Mouse (Mus musculus): Measurements from ENCODE around the gene Syt1. TPM values are rescaled to one million over a fixed set of nuclear protein-coding genes. Genes with fewer than 3 reads are reported as not detected.

Gene Syt1
- polyA plus RNA-seq, 2 experiments, result 0.84 to 1.1 TPM

DNA sequence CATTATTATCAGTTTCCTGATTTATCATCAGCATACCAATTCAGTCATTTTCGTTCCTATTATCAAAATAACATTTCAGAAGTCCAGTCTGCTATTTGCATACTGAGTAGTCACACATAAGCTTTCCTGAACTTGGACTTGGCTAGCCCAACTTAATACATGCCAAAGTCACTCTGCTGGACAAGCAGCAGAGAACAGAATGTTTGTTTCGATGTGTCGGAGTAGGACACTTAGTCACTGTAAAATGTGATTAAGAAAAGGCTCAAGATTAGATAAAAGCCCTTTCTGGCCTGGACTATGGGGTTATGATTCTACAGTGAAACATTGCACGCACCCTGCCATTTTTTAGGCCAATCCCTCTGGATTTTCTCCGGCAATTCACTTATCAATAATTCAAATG lies 114.3 kb downstream of the Syt1 start:
- 93% methylated on average over 5 of the region's 5 CpGs for WGBS
- H3K9ac ChIP-seq (ENCODE audit: low read depth, low read length, severe bottlenecking), result no peak overlapping the region
- no peak for TF ChIP-seq POLR2A (IDR thresholded peaks at IDR 0.05; ENCODE audit: borderline replicate concordance, extremely low read depth, insufficient read depth, insufficient read length)
- ATAC-seq (ENCODE audit: low FRiP score, low read depth) (no peak), DNase-seq (ENCODE audit: low spot score) (no peak)
- H3K36me3 ChIP-seq (ENCODE audit: control insufficient read depth, insufficient read depth, low read length), result no peaks in the 10 kb centered on the region
- H3K27ac ChIP-seq (replicated peaks; ENCODE audit: low read depth, low read length), result no peak overlapping the region
- H3K4me1 ChIP-seq (ENCODE audit: control insufficient read depth, insufficient read depth, low read length), result no peaks in the 10 kb centered on the region
- H3K9me3 ChIP-seq (ENCODE audit: control insufficient read depth, low read length), result no peaks in the 10 kb centered on the region
- no peaks in the 10 kb centered on the region for H3K27me3 ChIP-seq (ENCODE audit: control insufficient read depth, insufficient read depth, low read length)
- no peak overlapping the region for H3K4me3 ChIP-seq (replicated peaks; ENCODE audit: low read length)
- H3K4me2 ChIP-seq (replicated peaks; ENCODE audit: low read depth, low read length, severe bottlenecking), result no peak overlapping the region

DNA sequence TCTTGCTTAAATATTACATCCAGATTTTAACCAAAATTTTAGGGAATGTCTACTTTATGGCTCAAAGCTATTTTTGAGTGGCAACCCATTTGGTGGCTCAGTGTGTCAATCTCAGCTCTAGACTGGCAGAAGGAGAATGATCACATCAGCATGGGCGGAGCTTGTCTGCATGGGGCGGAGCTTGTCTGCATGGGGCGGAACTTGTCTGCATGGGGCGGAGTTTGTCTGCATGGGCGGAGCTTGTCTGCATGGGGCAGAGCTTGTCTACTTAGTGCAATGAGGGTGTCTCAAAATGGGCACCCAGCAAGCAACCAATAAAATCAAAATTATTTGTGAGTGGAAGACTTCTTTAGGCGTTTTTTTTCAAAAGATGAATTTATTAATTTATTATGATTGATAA lies 117.5 kb downstream of the Syt1 start:
- no peak for TF ChIP-seq POLR2A (IDR thresholded peaks at IDR 0.05; ENCODE audit: borderline replicate concordance, extremely low read depth, insufficient read depth, insufficient read length)
- Histone ChIP-seq H3K27ac (replicated peaks; ENCODE audit: low read depth, low read length) (no peak overlapping the region), H3K4me3 (replicated peaks; ENCODE audit: low read length) (no peak overlapping the region), H3K36me3 (ENCODE audit: control insufficient read depth, insufficient read depth, low read length) (no peaks in the 10 kb centered on the region), H3K4me1 (ENCODE audit: control insufficient read depth, insufficient read depth, low read length) (no peaks in the 10 kb centered on the region), H3K27me3 (ENCODE audit: control insufficient read depth, insufficient read depth, low read length) (no peaks in the 10 kb centered on the region), H3K9me3 (ENCODE audit: control insufficient read depth, low read length) (no peaks in the 10 kb centered on the region), H3K9ac (ENCODE audit: low read depth, low read length, severe bottlenecking) (no peak overlapping the region), H3K4me2 (replicated peaks; ENCODE audit: low read depth, low read length, severe bottlenecking) (no peak overlapping the region)
- DNase-seq (ENCODE audit: low spot score) (no peak), ATAC-seq (ENCODE audit: low FRiP score, low read depth) (no peak)
- WGBS, result 95% methylated on average over 6 of the region's 6 CpGs

DNA sequence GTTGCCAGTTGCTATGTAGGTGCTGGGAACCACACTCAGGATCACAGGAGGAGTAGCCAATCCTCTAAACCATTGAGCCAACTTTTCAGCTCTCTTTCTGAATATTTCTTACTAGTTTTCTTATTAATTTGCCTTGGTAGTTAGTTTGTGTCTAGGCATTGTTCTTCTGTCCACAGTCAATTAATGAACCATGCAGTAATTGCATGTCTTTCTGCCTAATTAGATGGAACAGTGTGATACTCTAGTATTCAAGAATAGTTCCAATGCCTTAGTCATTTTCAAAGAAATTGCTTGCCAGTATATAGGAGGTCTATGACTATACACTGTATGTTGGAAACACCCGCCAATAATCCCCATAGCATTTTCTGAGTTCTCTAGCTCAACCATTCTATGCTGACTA lies 118.3 kb downstream of the Syt1 start:
- Histone ChIP-seq H3K27me3 (ENCODE audit: control insufficient read depth, insufficient read depth, low read length) (no peaks in the 10 kb centered on the region), H3K9me3 (ENCODE audit: control insufficient read depth, low read length) (no peaks in the 10 kb centered on the region), H3K4me3 (replicated peaks; ENCODE audit: low read length) (no peak overlapping the region), H3K4me1 (ENCODE audit: control insufficient read depth, insufficient read depth, low read length) (no peaks in the 10 kb centered on the region), H3K4me2 (replicated peaks; ENCODE audit: low read depth, low read length, severe bottlenecking) (no peak overlapping the region), H3K36me3 (ENCODE audit: control insufficient read depth, insufficient read depth, low read length) (no peaks in the 10 kb centered on the region), H3K9ac (ENCODE audit: low read depth, low read length, severe bottlenecking) (no peak overlapping the region), H3K27ac (replicated peaks; ENCODE audit: low read depth, low read length) (no peak overlapping the region)
- WGBS, result 97% methylated on average over 1 of the region's 1 CpGs
- TF ChIP-seq POLR2A (IDR thresholded peaks at IDR 0.05; ENCODE audit: borderline replicate concordance, extremely low read depth, insufficient read depth, insufficient read length), result no peak
- no peak for ATAC-seq (ENCODE audit: low FRiP score, low read depth)
- DNase-seq (ENCODE audit: low spot score), result no peak

DNA sequence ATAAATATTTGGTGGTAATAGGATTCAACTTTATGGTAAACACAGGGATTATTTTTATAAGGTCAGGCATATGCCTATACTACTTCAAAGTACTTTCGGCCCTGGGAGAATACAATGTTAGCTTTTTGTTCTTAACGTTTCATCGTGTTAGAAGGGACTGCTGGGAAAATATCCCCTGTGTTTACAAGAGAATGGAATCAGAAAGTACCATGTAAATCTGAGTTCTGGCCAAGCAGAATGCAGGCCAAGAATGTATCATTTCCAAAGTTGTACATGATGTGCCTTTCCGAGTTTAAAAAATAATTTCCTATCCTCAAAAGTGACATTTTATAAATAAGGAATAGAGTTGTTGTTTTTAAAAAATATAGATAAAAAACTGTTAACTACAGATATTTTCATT lies 121.7 kb downstream of the Syt1 start:
- Histone ChIP-seq H3K27ac (replicated peaks; ENCODE audit: low read depth, low read length) (no peak overlapping the region), H3K9me3 (ENCODE audit: control insufficient read depth, low read length) (no peaks in the 10 kb centered on the region), H3K36me3 (ENCODE audit: control insufficient read depth, insufficient read depth, low read length) (no peaks in the 10 kb centered on the region), H3K4me1 (ENCODE audit: control insufficient read depth, insufficient read depth, low read length) (no peaks in the 10 kb centered on the region), H3K4me3 (replicated peaks; ENCODE audit: low read length) (no peak overlapping the region), H3K9ac (ENCODE audit: low read depth, low read length, severe bottlenecking) (no peak overlapping the region), H3K27me3 (ENCODE audit: control insufficient read depth, insufficient read depth, low read length) (no peaks in the 10 kb centered on the region), H3K4me2 (replicated peaks; ENCODE audit: low read depth, low read length, severe bottlenecking) (no peak overlapping the region)
- no peak for ATAC-seq (ENCODE audit: low FRiP score, low read depth)
- WGBS, result 62% methylated on average over 4 of the region's 4 CpGs
- DNase-seq (ENCODE audit: low spot score), result no peak
- no peak for TF ChIP-seq POLR2A (IDR thresholded peaks at IDR 0.05; ENCODE audit: borderline replicate concordance, extremely low read depth, insufficient read depth, insufficient read length)

DNA sequence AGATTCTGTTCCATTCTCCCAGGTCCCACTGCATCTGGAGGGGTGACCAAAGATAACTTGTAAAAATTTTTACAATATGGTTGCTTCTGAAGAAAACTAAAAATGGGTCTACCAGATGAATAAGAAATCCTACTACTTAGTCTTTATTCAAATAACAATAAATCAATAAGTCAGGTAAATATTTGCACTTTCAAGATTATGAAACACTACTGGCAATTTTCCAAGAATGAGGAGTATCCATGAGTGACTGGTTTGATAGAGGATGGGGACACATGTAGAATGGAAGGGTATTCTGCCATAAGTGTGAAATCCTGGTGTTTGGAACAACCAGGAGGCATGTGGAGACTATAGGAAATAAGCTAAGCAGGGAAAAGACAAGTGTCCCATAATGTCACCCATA lies 124.0 kb downstream of the Syt1 start:
- no peak overlapping the region for H3K9ac ChIP-seq (ENCODE audit: low read depth, low read length, severe bottlenecking)
- no peak overlapping the region for H3K4me3 ChIP-seq (replicated peaks; ENCODE audit: low read length)
- H3K4me1 ChIP-seq (ENCODE audit: control insufficient read depth, insufficient read depth, low read length), result no peaks in the 10 kb centered on the region
- DNase-seq (ENCODE audit: low spot score) (no peak), ATAC-seq (ENCODE audit: low FRiP score, low read depth) (no peak)
- no peak overlapping the region for H3K4me2 ChIP-seq (replicated peaks; ENCODE audit: low read depth, low read length, severe bottlenecking)
- H3K27me3 ChIP-seq (ENCODE audit: control insufficient read depth, insufficient read depth, low read length), result no peaks in the 10 kb centered on the region
- H3K9me3 ChIP-seq (ENCODE audit: control insufficient read depth, low read length), result no peaks in the 10 kb centered on the region
- H3K36me3 ChIP-seq (ENCODE audit: control insufficient read depth, insufficient read depth, low read length), result no peaks in the 10 kb centered on the region
- TF ChIP-seq POLR2A (IDR thresholded peaks at IDR 0.05; ENCODE audit: borderline replicate concordance, extremely low read depth, insufficient read depth, insufficient read length), result no peak
- no peak overlapping the region for H3K27ac ChIP-seq (replicated peaks; ENCODE audit: low read depth, low read length)

DNA sequence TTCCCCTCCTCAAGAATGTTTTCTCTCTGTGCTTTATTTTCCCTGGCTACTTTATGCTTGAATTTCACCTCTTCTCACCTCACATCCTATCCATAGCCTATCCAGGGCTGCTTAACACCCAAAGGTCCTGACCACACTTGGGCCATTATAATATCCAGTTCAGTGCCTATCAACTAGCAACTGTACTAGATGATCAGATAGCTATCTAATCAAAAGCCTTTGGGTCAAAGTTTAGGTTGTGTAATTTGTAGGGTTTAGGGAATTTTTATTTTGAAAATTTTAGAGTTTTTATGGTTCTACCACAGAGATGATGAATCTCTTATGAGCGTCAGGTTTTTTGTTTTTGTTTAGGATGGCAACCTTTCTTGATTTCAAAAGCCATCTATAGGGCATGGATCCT lies 125.0 kb downstream of the Syt1 start:
- Histone ChIP-seq H3K36me3 (ENCODE audit: control insufficient read depth, insufficient read depth, low read length) (no peaks in the 10 kb centered on the region), H3K4me1 (ENCODE audit: control insufficient read depth, insufficient read depth, low read length) (no peaks in the 10 kb centered on the region), H3K27me3 (ENCODE audit: control insufficient read depth, insufficient read depth, low read length) (no peaks in the 10 kb centered on the region), H3K4me3 (replicated peaks; ENCODE audit: low read length) (no peak overlapping the region), H3K27ac (replicated peaks; ENCODE audit: low read depth, low read length) (no peak overlapping the region), H3K4me2 (replicated peaks; ENCODE audit: low read depth, low read length, severe bottlenecking) (no peak overlapping the region), H3K9me3 (ENCODE audit: control insufficient read depth, low read length) (no peaks in the 10 kb centered on the region), H3K9ac (ENCODE audit: low read depth, low read length, severe bottlenecking) (no peak overlapping the region)
- DNase-seq (ENCODE audit: low spot score), result no peak
- no peak for ATAC-seq (ENCODE audit: low FRiP score, low read depth)
- TF ChIP-seq POLR2A (IDR thresholded peaks at IDR 0.05; ENCODE audit: borderline replicate concordance, extremely low read depth, insufficient read depth, insufficient read length), result no peak
- 97% methylated on average over 1 of the region's 1 CpGs for WGBS
